Mouse (Mus musculus) MEL (cell line): ENCODE results near the gene Gda. TPM values are rescaled to one million over a fixed set of nuclear protein-coding genes. Genes with fewer than 3 reads are reported as not detected.

Experiments used
- DNase-seq: peaks from one replicate; pipeline ENCODE4 v3.0.0; 2011; ENCODE audit warnings: low read depth, low spot score
- H3K27ac ChIP-seq: 2 replicates; pipeline ENCODE4 v1.5.1; 2012; ENCODE audit warnings: low read depth, mild to moderate bottlenecking, control low read depth, low read length, moderate library complexity; ENCODE audit not compliant: control insufficient read depth
- H3K27me3 ChIP-seq, 2 experiments: fragments of 150-350 bp in 1 of 2; sonication (generic) in 1 of 2; 2 replicates each; pipeline ENCODE4 v1.6.1; 2012; ENCODE audit warnings: low read length in 2 of 2, mild to moderate bottlenecking in 2 of 2, improper control_type of control experiment in 1 of 2, moderate library complexity in 1 of 2; ENCODE audit not compliant: insufficient read depth in 2 of 2, control insufficient read depth in 1 of 2
- H3K36me3 ChIP-seq, 2 experiments: 2 replicates each; pipeline ENCODE4 v1.6.1; 2012 to 2014; ENCODE audit warnings: low read length in 2 of 2, improper control_type of control experiment in 1 of 2, inconsistent platforms in 1 of 2, mild to moderate bottlenecking in 1 of 2; ENCODE audit not compliant: insufficient read depth in 2 of 2, control insufficient read depth in 1 of 2
- H3K4me1 ChIP-seq, 2 experiments: fragments of 150-350 bp in 1 of 2; sonication (generic) in 1 of 2; 2 replicates each; pipeline ENCODE4 v1.6.1; 2012; ENCODE audit warnings: low read length in 2 of 2, improper control_type of control experiment in 1 of 2, mild to moderate bottlenecking in 1 of 2; ENCODE audit not compliant: insufficient read depth in 2 of 2, control insufficient read depth in 1 of 2
- H3K4me3 ChIP-seq, 2 experiments: fragments of 150-350 bp in 1 of 2; sonication (generic) in 1 of 2; 2 replicates each; pipeline ENCODE4 v1.5.1; 2012; ENCODE audit warnings: low read depth in 2 of 2, low read length in 2 of 2, mild to moderate bottlenecking in 2 of 2, moderate library complexity in 2 of 2, control low read depth in 1 of 2, improper control_type of control experiment in 1 of 2; ENCODE audit not compliant: control insufficient read depth in 1 of 2, insufficient read depth in 1 of 2
- H3K79me2 ChIP-seq: 2 replicates; pipeline ENCODE4 v1.6.1; 2012; ENCODE audit warnings: mild to moderate bottlenecking, low read length, moderate library complexity; ENCODE audit not compliant: control insufficient read depth, poor library complexity, insufficient read depth
- H3K9ac ChIP-seq: 2 replicates; pipeline ENCODE4 v1.6.1; 2012; ENCODE audit warnings: low read depth, mild to moderate bottlenecking, control low read depth, low read length, moderate library complexity; ENCODE audit not compliant: control insufficient read depth, poor library complexity, severe bottlenecking
- H3K9me3 ChIP-seq: fragments of 150-350 bp; sonication (generic); replicated peaks from 2 replicates; pipeline ENCODE4 v1.6.1; 2012; ENCODE audit warnings: mild to moderate bottlenecking, low read length, improper control_type of control experiment, moderate library complexity; ENCODE audit not compliant: insufficient read depth
- BHLHE40 ChIP-seq: IDR thresholded peaks from 2 replicates; pipeline ENCODE4 v1.6.1; 2012; ENCODE audit warnings: low read depth, mild to moderate bottlenecking, inconsistent platforms, low read length, improper control_type of control experiment, borderline replicate concordance
- CHD1 ChIP-seq: IDR thresholded peaks from 2 replicates; pipeline ENCODE4 v1.6.1; 2012; ENCODE audit warnings: low read depth, mild to moderate bottlenecking, inconsistent platforms, low read length, improper control_type of control experiment
- CHD2 ChIP-seq: IDR thresholded peaks from 2 replicates; pipeline ENCODE4 v1.6.1; 2011; ENCODE audit warnings: low read length, improper control_type of control experiment
- E2F4 ChIP-seq: IDR thresholded peaks from 2 replicates; pipeline ENCODE4 v1.6.1; 2011; ENCODE audit warnings: low read depth, low read length, improper control_type of control experiment, borderline replicate concordance
- ELF1 ChIP-seq: IDR thresholded peaks from 2 replicates; pipeline ENCODE4 v1.6.1; 2014; ENCODE audit warnings: low read depth, mild to moderate bottlenecking, inconsistent platforms, low read length, improper control_type of control experiment, moderate library complexity
- EP300 ChIP-seq, 2 experiments: IDR thresholded peaks; 2 replicates each; pipeline ENCODE4 v1.6.1; 2011; ENCODE audit warnings: improper control_type of control experiment in 2 of 2, low read length in 2 of 2, low read depth in 1 of 2, mild to moderate bottlenecking in 1 of 2
- GATA1 ChIP-seq: IDR thresholded peaks from 2 replicates; pipeline ENCODE4 v1.6.1; 2011; ENCODE audit warnings: low read depth, low read length, improper control_type of control experiment
- HCFC1 ChIP-seq: IDR thresholded peaks from 2 replicates; pipeline ENCODE4 v1.6.1; 2012; ENCODE audit warnings: low read depth, mild to moderate bottlenecking, inconsistent platforms, low read length, improper control_type of control experiment, moderate library complexity
- MAX ChIP-seq: IDR thresholded peaks from 2 replicates; pipeline ENCODE4 v1.6.1; 2011; ENCODE audit warnings: low read length, improper control_type of control experiment
- MAZ ChIP-seq: IDR thresholded peaks from 2 replicates; pipeline ENCODE4 v1.6.1; 2012; ENCODE audit warnings: low read depth, mild to moderate bottlenecking, inconsistent platforms, low read length, improper control_type of control experiment
- MYB ChIP-seq: IDR thresholded peaks from 2 replicates; pipeline ENCODE4 v1.6.1; 2011; ENCODE audit warnings: mild to moderate bottlenecking, low read depth, low read length, improper control_type of control experiment
- MYC ChIP-seq: IDR thresholded peaks from 2 replicates; pipeline ENCODE4 v1.6.1; 2011; ENCODE audit warnings: low read depth, mild to moderate bottlenecking, low read length, improper control_type of control experiment, moderate library complexity
- NELFE ChIP-seq: IDR thresholded peaks from 2 replicates; pipeline ENCODE4 v1.6.1; 2011; ENCODE audit warnings: low read depth, low read length, improper control_type of control experiment
- POLR2A ChIP-seq, 2 experiments: IDR thresholded peaks; 2 replicates each; pipeline ENCODE4 v1.6.1; 2011 to 2012; ENCODE audit warnings: low read length in 2 of 2, mild to moderate bottlenecking in 2 of 2, control low read depth in 1 of 2, improper control_type of control experiment in 1 of 2, low read depth in 1 of 2, moderate library complexity in 1 of 2; ENCODE audit not compliant: control insufficient read depth in 1 of 2, insufficient read depth in 1 of 2, poor library complexity in 1 of 2
- POLR2AphosphoS2 ChIP-seq: IDR thresholded peaks from 2 replicates; pipeline ENCODE4 v1.6.1; 2011; ENCODE audit warnings: low read length, improper control_type of control experiment
- RAD21 ChIP-seq: IDR thresholded peaks from 2 replicates; pipeline ENCODE4 v1.6.1; 2011; ENCODE audit warnings: mild to moderate bottlenecking, low read depth, low read length, improper control_type of control experiment
- RCOR1 ChIP-seq: IDR thresholded peaks from 2 replicates; pipeline ENCODE4 v1.6.1; 2012; ENCODE audit warnings: low read depth, mild to moderate bottlenecking, inconsistent platforms, low read length, improper control_type of control experiment
- SIN3A ChIP-seq: IDR thresholded peaks from 2 replicates; pipeline ENCODE4 v1.6.1; 2012; ENCODE audit warnings: low read length, improper control_type of control experiment, inconsistent platforms
- SMC3 ChIP-seq: IDR thresholded peaks from 2 replicates; pipeline ENCODE4 v1.6.1; 2011; ENCODE audit warnings: low read depth, low read length, improper control_type of control experiment
- TAL1 ChIP-seq: IDR thresholded peaks from 2 replicates; pipeline ENCODE4 v1.6.1; 2012; ENCODE audit warnings: mild to moderate bottlenecking, inconsistent platforms, low read length, moderate library complexity, mixed read lengths
- TBP ChIP-seq: IDR thresholded peaks from 2 replicates; pipeline ENCODE4 v1.8.0; 2011; ENCODE audit warnings: low read depth, low read length, improper control_type of control experiment
- TCF12 ChIP-seq: IDR thresholded peaks from 2 replicates; pipeline ENCODE4 v1.6.1; 2014; ENCODE audit warnings: low read depth, mild to moderate bottlenecking, inconsistent platforms, low read length, improper control_type of control experiment, moderate library complexity
- USF1 ChIP-seq: IDR thresholded peaks from 2 replicates; pipeline ENCODE4 v1.6.1; 2014; ENCODE audit warnings: low read depth, mild to moderate bottlenecking, inconsistent platforms, low read length, improper control_type of control experiment, moderate library complexity
- ZC3H11A ChIP-seq: IDR thresholded peaks from 2 replicates; pipeline ENCODE4 v1.6.1; 2012; ENCODE audit warnings: low read depth, mild to moderate bottlenecking, inconsistent platforms, low read length, improper control_type of control experiment
- ZKSCAN1 ChIP-seq: IDR thresholded peaks from 2 replicates; pipeline ENCODE4 v1.6.1; 2012; ENCODE audit warnings: low read depth, mild to moderate bottlenecking, inconsistent platforms, low read length, improper control_type of control experiment, moderate library complexity
- ZNF384 ChIP-seq: IDR thresholded peaks from 2 replicates; pipeline ENCODE4 v1.6.1; 2012; ENCODE audit warnings: low read depth, mild to moderate bottlenecking, inconsistent platforms, low read length, improper control_type of control experiment
- polyA plus RNA-seq, 2 experiments: library from polyadenylated mRNA; stranded (reverse) in 1 of 2; unstranded in 1 of 2; fragments of >175 nt in 1 of 2; fragments of >200 nt in 1 of 2; gene quantifications; 2 replicates each; pipeline versions ENCODE4 v1.2.1 to v1.2.4; 2012; ENCODE audit warnings: low replicate concordance in 2 of 2, low read depth in 1 of 2; ENCODE audit not compliant: insufficient read length in 2 of 2, insufficient read depth in 1 of 2, missing spikeins in 1 of 2
- total RNA-seq: library from RNA; depleted of rRNA; stranded (reverse); fragments of 300-350 nt; gene quantifications from 2 replicates; pipeline ENCODE4 v1.2.3, GENCODE M21; 2012

The Gda gene
- total and polyA plus RNA-seq, 3 experiments, result 0.38 to 2.9 TPM; not detected in 1

GRCm38 (mm10) chr19:21481031-21481430 is 7.8 kb upstream of the Gda start:
- Histone ChIP-seq H3K4me1 (peaks cover 0 to 4% of the 10 kb centered on the region in 2 experiments; a peak in 2 of 4 replicates), H3K9ac (no peak overlapping the region), H3K36me3 (peaks cover 0 to 5% of the 10 kb centered on the region in 2 experiments; a peak in 2 of 4 replicates), H3K27ac (no peak overlapping the region), H3K9me3 (no peaks in the 10 kb centered on the region)
- DNase-seq, result no peak
- no peak for TF ChIP-seq POLR2A (IDR thresholded peaks at IDR 0.05; ENCODE audit: control insufficient read depth in 1 of 2, insufficient read depth in 1 of 2, low read depth in 1 of 2, low read length in 2 of 2, poor library complexity in 1 of 2)
- TF ChIP-seq TCF12, result no peak
- TF ChIP-seq MYC, result no peak
- no peak for TF ChIP-seq RCOR1
- TF ChIP-seq CHD2, result no peak
- TF ChIP-seq MAZ, result no peak
- TF ChIP-seq SIN3A, result no peak
- TF ChIP-seq CHD1, result no peak
- TF ChIP-seq MYB, result no peak
- TF ChIP-seq ZC3H11A, result no peak
- no peak for TF ChIP-seq EP300 (IDR thresholded peaks at IDR 0.05; ENCODE audit: low read depth in 1 of 2, low read length in 2 of 2)
- TF ChIP-seq ZNF384, result no peak
- TF ChIP-seq E2F4, result no peak
- TF ChIP-seq RAD21, result no peak
- TF ChIP-seq ZKSCAN1, result no peak
- TF ChIP-seq GATA1, result no peak
- TF ChIP-seq, all 39 proteins: peak for 0
- Histone ChIP-seq H3K4me3 (no peak overlapping the region), H3K27me3 (peaks cover 0 to 1% of the 10 kb centered on the region in 2 experiments; a peak in 1 of 4 replicates), H3K79me2 (no peaks in the 10 kb centered on the region)

DNA sequence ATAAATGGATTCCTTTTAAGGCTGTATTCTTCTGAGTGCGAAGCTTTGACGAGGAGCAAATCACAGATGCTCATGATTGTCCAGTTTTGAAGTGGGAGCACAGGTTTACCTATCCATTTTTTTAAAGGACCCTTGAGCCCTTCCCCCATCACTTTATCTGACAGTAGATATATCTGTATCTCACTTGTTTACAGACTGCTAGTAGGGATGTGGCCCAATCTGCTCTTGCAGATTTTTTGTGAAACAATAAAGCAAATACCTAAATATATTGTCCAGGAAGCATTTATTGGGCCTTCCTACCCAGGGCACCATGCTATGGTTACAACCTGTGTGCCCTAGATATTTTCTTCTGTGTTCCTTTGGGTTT is 6.8 kb upstream of the Gda start:
- no peaks in the 10 kb centered on the region for H3K9me3 ChIP-seq
- TF ChIP-seq TAL1 (no peak), CHD2 (no peak), MYB (no peak), BHLHE40 (no peak), POLR2AphosphoS2 (no peak), SIN3A (no peak), TBP (no peak), SMC3 (no peak), GATA1 (no peak), USF1 (no peak), ZC3H11A (no peak), NELFE (no peak), HCFC1 (no peak), E2F4 (no peak), MYC (no peak), MAX (no peak), ELF1 (no peak)
- TF ChIP-seq, all 39 proteins: peak for 0
- H3K79me2 ChIP-seq, result no peaks in the 10 kb centered on the region

More for the DNA sequence above, 6.8 kb upstream of the Gda start:
- Histone ChIP-seq H3K4me1 (peaks cover 0 to 4% of the 10 kb centered on the region in 2 experiments; a peak in 2 of 4 replicates), H3K9ac (no peak overlapping the region), H3K36me3 (peaks cover 0 to 5% of the 10 kb centered on the region in 2 experiments; a peak in 2 of 4 replicates), H3K4me3 (no peak overlapping the region), H3K27me3 (peaks cover 0 to 1% of the 10 kb centered on the region in 2 experiments; a peak in 1 of 4 replicates), H3K27ac (no peak overlapping the region)
- DNase-seq, result no peak
